Mouse (Mus musculus): Measurements from ENCODE around the gene Dnah11. TPM values are rescaled to one million over a fixed set of nuclear protein-coding genes. Genes with fewer than 3 reads are reported as not detected.

Gene Dnah11
- total RNA-seq (2021), result under 1 TPM in 1 of 2 experiments, not detected in 1; 0.02 TPM
- long read RNA-seq, experiment 1, result 0 reads
- long read RNA-seq, experiment 2, result 0 reads

GRCm38 (mm10) chr12:118198386-118199093 lies at the start of gene Dnah11:
Dnah11 (minus strand) TSS chr12:118199043.
- peak; percentile 60 for DNase-seq
- intact Hi-C loops (cut with DNase I; ENCODE audit: low total_unique reads), result no loop called here

GRCm38 (mm10) chr12:118221182-118221581 lies 22.3 kb upstream of the Dnah11 start:
- intact Hi-C loops (cut with DNase I; ENCODE audit: low total_unique reads), result no loop called here
- DNase-seq, result no peak

- no peak for DNase-seq
- intact Hi-C loops (cut with DNase I; ENCODE audit: low total_unique reads), result no loop called here
These were observed 21.2 kb upstream of the Dnah11 start for GRCm38 (mm10) chr12:118220062-118220461.

GRCm38 (mm10) chr12:118212163-118212562 lies 13.3 kb upstream of the Dnah11 start:
- intact Hi-C loops (cut with DNase I; ENCODE audit: low total_unique reads), result no loop called here
- no peak for DNase-seq

GRCm38 (mm10) chr12:118196583-118196982 lies 2.3 kb downstream of the Dnah11 start:
- no peak for DNase-seq
- intact Hi-C loops (cut with DNase I; ENCODE audit: low total_unique reads), result no loop called here

GRCm38 (mm10) chr12:118189535-118189934 lies 9.3 kb downstream of the Dnah11 start:
- DNase-seq, result no peak
- intact Hi-C loops (cut with DNase I; ENCODE audit: low total_unique reads), result no loop called here

GRCm38 (mm10) chr12:118187663-118188062 lies 11.2 kb downstream of the Dnah11 start:
- intact Hi-C loops (cut with DNase I; ENCODE audit: low total_unique reads), result no loop called here
- DNase-seq, result no peak

GRCm38 (mm10) chr12:118186881-118187489 lies 11.9 kb downstream of the Dnah11 start:
- no peak for DNase-seq
- intact Hi-C loops (cut with DNase I; ENCODE audit: low total_unique reads), result no loop called here

- intact Hi-C loops (cut with DNase I; ENCODE audit: low total_unique reads), result no loop called here
- no peak for DNase-seq
These were observed 12.5 kb downstream of the Dnah11 start for GRCm38 (mm10) chr12:118186120-118186880.

GRCm38 (mm10) chr12:118184731-118185130 lies 14.1 kb downstream of the Dnah11 start:
- DNase-seq, result no peak
- intact Hi-C loops (cut with DNase I; ENCODE audit: low total_unique reads), result no loop called here

GRCm38 (mm10) chr12:118177756-118178155 lies 21.1 kb downstream of the Dnah11 start:
- DNase-seq, result no peak
- intact Hi-C loops (cut with DNase I; ENCODE audit: low total_unique reads), result no loop called here

GRCm38 (mm10) chr12:118164785-118165184 lies 34.1 kb downstream of the Dnah11 start:
- intact Hi-C loops (cut with DNase I; ENCODE audit: low total_unique reads), result no loop called here
- DNase-seq, result no peak

GRCm38 (mm10) chr12:118156986-118157385 lies 41.9 kb downstream of the Dnah11 start:
- intact Hi-C loops (cut with DNase I; ENCODE audit: low total_unique reads), result no loop called here

GRCm38 (mm10) chr12:118147521-118148033 lies 51.3 kb downstream of the Dnah11 start:
- no peak for DNase-seq
- intact Hi-C loops (cut with DNase I; ENCODE audit: low total_unique reads), result no loop called here

More at GRCm38 (mm10) chr12:118156986-118157385, 41.9 kb downstream of the Dnah11 start:
- no peak for DNase-seq

GRCm38 (mm10) chr12:118128116-118128515 lies 70.7 kb downstream of the Dnah11 start:
- DNase-seq, result no peak
- intact Hi-C loops (cut with DNase I; ENCODE audit: low total_unique reads), result no loop called here

GRCm38 (mm10) chr12:118119668-118120067 lies 79.2 kb downstream of the Dnah11 start:
- DNase-seq, result no peak
- intact Hi-C loops (cut with DNase I; ENCODE audit: low total_unique reads), result no loop called here

- intact Hi-C loops (cut with DNase I; ENCODE audit: low total_unique reads), result no loop called here
- DNase-seq, result no peak
These were observed 86.2 kb downstream of the Dnah11 start for GRCm38 (mm10) chr12:118112599-118112998.

- intact Hi-C loops (cut with DNase I; ENCODE audit: low total_unique reads), result no loop called here
These were observed 86.9 kb downstream of the Dnah11 start for GRCm38 (mm10) chr12:118111896-118112295.

GRCm38 (mm10) chr12:118107719-118108118 lies 91.1 kb downstream of the Dnah11 start:
- DNase-seq, result no peak
- intact Hi-C loops (cut with DNase I; ENCODE audit: low total_unique reads), result no loop called here

More at GRCm38 (mm10) chr12:118111896-118112295, 86.9 kb downstream of the Dnah11 start:
- DNase-seq, result no peak

- intact Hi-C loops (cut with DNase I; ENCODE audit: low total_unique reads), result no loop called here
- no peak for DNase-seq
These were observed 94.3 kb downstream of the Dnah11 start for GRCm38 (mm10) chr12:118104520-118104919.

Measured in gastrocnemius, postnatal 14 days (tissue).